ENCODE assay signal across 23 mouse cellular contexts in the genomic region with DNA sequence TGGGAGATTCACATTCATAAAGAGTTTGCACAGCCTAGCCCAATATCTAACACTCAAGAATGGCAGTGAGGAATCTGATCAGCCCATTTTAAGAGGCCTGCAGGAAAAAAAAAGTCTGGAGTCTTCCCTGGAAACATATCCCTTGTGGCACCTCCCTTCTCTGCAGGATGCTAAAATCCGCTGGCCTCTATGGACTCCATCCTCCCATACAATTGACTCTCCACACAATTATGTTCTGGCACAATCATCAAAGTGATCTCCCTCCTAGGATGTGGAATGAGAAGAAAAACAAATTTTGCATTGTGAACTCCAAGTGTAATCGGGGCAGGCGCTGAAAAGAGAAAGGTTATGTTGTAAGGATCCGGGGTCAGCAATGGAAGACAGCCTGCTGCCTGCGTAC.
DNase-seq lines count a peak whose midpoint lies in the region; ATAC-seq and TF ChIP-seq lines count a peak whose summit lies in the region.
"Had no signal": no experiment of that assay in that cellular context is flagged by ENCODE, and none has a peak within 500 bp of the region (broad histone marks: within the 10 kb centered on the region; RNA-seq: fewer than 3 reads in every experiment).

No protein-coding gene starts in this region.

- H3K27ac ChIP-seq in heart, embryonic 16.5 days (ENCODE audit: low read length), result peak overlapping the region; percentile 50
- H3K27ac ChIP-seq in heart, embryonic 10.5 days, result no peak overlapping the region
- H3K27ac ChIP-seq in lung, embryonic 15.5 days, result peak overlapping the region; percentile 67
- no peak overlapping the region for H3K27ac ChIP-seq in midbrain, embryonic 14.5 days (replicated peaks; ENCODE audit: low read depth, low read length)
- H3K27ac ChIP-seq in midbrain, embryonic 15.5 days, result no peak overlapping the region
- H3K27ac ChIP-seq: embryonic facial prominence, embryonic 13.5 days; embryonic facial prominence, embryonic 15.5 days; forebrain, embryonic 10.5 days; forebrain, embryonic 12.5 days had no signal

- no peak for ATAC-seq in heart, embryonic 16.5 days (replicated peaks; ENCODE audit: extremely low read depth, insufficient read depth, low FRiP score)
- ATAC-seq in lung, embryonic 15.5 days (ENCODE audit: borderline replicate concordance, extremely low read depth, low FRiP score, low TSS enrichment), result 0 out of 2 replicates have a peak, but pooled peaks have one; percentile 17
- no peak for ATAC-seq in midbrain, embryonic 14.5 days (ENCODE audit: low FRiP score, low TSS enrichment)
- no peak for ATAC-seq in midbrain, embryonic 15.5 days (replicated peaks)
- ATAC-seq: forebrain, embryonic 16.5 days had no signal

- H3K4me2 ChIP-seq in heart, embryonic 16.5 days (ENCODE audit: low read depth, low read length), result no peak overlapping the region
- no peak overlapping the region for H3K4me2 ChIP-seq in lung, embryonic 15.5 days
- H3K4me2 ChIP-seq in midbrain, embryonic 14.5 days (ENCODE audit: low read length), result no peak overlapping the region
- no peak overlapping the region for H3K4me2 ChIP-seq in midbrain, embryonic 15.5 days
- H3K4me2 ChIP-seq: embryonic facial prominence, embryonic 13.5 days; embryonic facial prominence, embryonic 15.5 days; forebrain, embryonic 12.5 days had no signal

- H3K9ac ChIP-seq in heart, embryonic 16.5 days (ENCODE audit: low read length), result no peak overlapping the region
- H3K9ac ChIP-seq in lung, embryonic 15.5 days, result no peak overlapping the region
- H3K9ac ChIP-seq in midbrain, embryonic 14.5 days (replicated peaks; ENCODE audit: low read length), result no peak overlapping the region
- H3K9ac ChIP-seq in midbrain, embryonic 15.5 days, result no peak overlapping the region
- H3K9ac ChIP-seq: embryonic facial prominence, embryonic 13.5 days; embryonic facial prominence, embryonic 15.5 days; forebrain, embryonic 12.5 days had no signal

- 76% methylated on average over 5 of the region's 5 CpGs for WGBS in heart, embryonic 16.5 days
- 87% methylated on average over 5 of the region's 5 CpGs for WGBS in heart, embryonic 10.5 days
- 50% methylated on average over 5 of the region's 5 CpGs for WGBS in lung, embryonic 15.5 days
- WGBS in lung, adult 2 months, result 59% methylated on average over 5 of the region's 5 CpGs
- WGBS in midbrain, embryonic 14.5 days, result 57% methylated on average over 5 of the region's 5 CpGs
- WGBS in midbrain, embryonic 15.5 days, result 55% methylated on average over 5 of the region's 5 CpGs

- H3K27me3 ChIP-seq in heart, embryonic 16.5 days (ENCODE audit: control insufficient read depth, insufficient read depth, low read length), result no peaks in the 10 kb centered on the region
- no peaks in the 10 kb centered on the region for H3K27me3 ChIP-seq in heart, embryonic 10.5 days (ENCODE audit: insufficient read depth, poor library complexity, severe bottlenecking)
- no peaks in the 10 kb centered on the region for H3K27me3 ChIP-seq in lung, embryonic 15.5 days
- H3K27me3 ChIP-seq in midbrain, embryonic 14.5 days (ENCODE audit: control insufficient read depth, insufficient read depth, low read length), result no peaks in the 10 kb centered on the region
- H3K27me3 ChIP-seq in midbrain, embryonic 15.5 days (replicated peaks), result no peaks in the 10 kb centered on the region
- H3K27me3 ChIP-seq: embryonic facial prominence, embryonic 13.5 days; embryonic facial prominence, embryonic 15.5 days; forebrain, embryonic 12.5 days had no signal

- no peaks in the 10 kb centered on the region for H3K9me3 ChIP-seq in heart, embryonic 16.5 days (replicated peaks; ENCODE audit: control insufficient read depth, low read length)
- H3K9me3 ChIP-seq in heart, embryonic 10.5 days, result no peaks in the 10 kb centered on the region
- no peaks in the 10 kb centered on the region for H3K9me3 ChIP-seq in lung, embryonic 15.5 days
- no peaks in the 10 kb centered on the region for H3K9me3 ChIP-seq in midbrain, embryonic 14.5 days (ENCODE audit: control insufficient read depth, low read length)
- H3K9me3 ChIP-seq in midbrain, embryonic 15.5 days, result no peaks in the 10 kb centered on the region
- H3K9me3 ChIP-seq: embryonic facial prominence, embryonic 13.5 days; embryonic facial prominence, embryonic 15.5 days; forebrain, embryonic 10.5 days; forebrain, embryonic 12.5 days had no signal

- H3K36me3 ChIP-seq in heart, embryonic 16.5 days (ENCODE audit: control insufficient read depth, insufficient read depth), result no peaks in the 10 kb centered on the region
- no peaks in the 10 kb centered on the region for H3K36me3 ChIP-seq in heart, embryonic 10.5 days
- H3K36me3 ChIP-seq in lung, embryonic 15.5 days, result no peaks in the 10 kb centered on the region
- no peaks in the 10 kb centered on the region for H3K36me3 ChIP-seq in midbrain, embryonic 14.5 days (ENCODE audit: control insufficient read depth, insufficient read depth, low read length)
- no peaks in the 10 kb centered on the region for H3K36me3 ChIP-seq in midbrain, embryonic 15.5 days (replicated peaks)
- H3K36me3 ChIP-seq: embryonic facial prominence, embryonic 13.5 days; embryonic facial prominence, embryonic 15.5 days; forebrain, embryonic 10.5 days; forebrain, embryonic 12.5 days had no signal

- no peaks in the 10 kb centered on the region for H3K4me1 ChIP-seq in heart, embryonic 16.5 days (ENCODE audit: control insufficient read depth, insufficient read depth, low read length)
- H3K4me1 ChIP-seq in heart, embryonic 10.5 days, result no peaks in the 10 kb centered on the region
- peaks cover 12% of the 10 kb centered on the region for H3K4me1 ChIP-seq in lung, embryonic 15.5 days
- no peaks in the 10 kb centered on the region; the same call in none of the 2 replicates for H3K4me1 ChIP-seq in lung, adult 2 months (ENCODE audit: control insufficient read depth, insufficient read depth, low read length)
- no peaks in the 10 kb centered on the region for H3K4me1 ChIP-seq in midbrain, embryonic 14.5 days (ENCODE audit: control insufficient read depth, insufficient read depth, low read length)
- H3K4me1 ChIP-seq in midbrain, embryonic 15.5 days, result no peaks in the 10 kb centered on the region
- H3K4me1 ChIP-seq: embryonic facial prominence, embryonic 13.5 days; embryonic facial prominence, embryonic 15.5 days; forebrain, embryonic 12.5 days had no signal

- TF ChIP-seq POLR2A in lung, adult 2 months (IDR thresholded peaks at IDR 0.05; ENCODE audit: borderline replicate concordance, extremely low read depth, low read depth, low read length), result no peak
- TF ChIP-seq POLR2A in brain, embryonic 14.5 days (IDR thresholded peaks at IDR 0.05; ENCODE audit: borderline replicate concordance, extremely low read depth, insufficient read depth, insufficient read length, poor library complexity, severe bottlenecking), result no peak

- no peak overlapping the region for H3K4me3 ChIP-seq in heart, embryonic 16.5 days (ENCODE audit: low read length)
- H3K4me3 ChIP-seq in heart, embryonic 10.5 days, result no peak overlapping the region
- no peak overlapping the region for H3K4me3 ChIP-seq in lung, embryonic 15.5 days
- H3K4me3 ChIP-seq in lung, adult 2 months (replicated peaks; ENCODE audit: extremely low read depth, low read depth, low read length), result no peak overlapping the region
- no peak overlapping the region for H3K4me3 ChIP-seq in midbrain, embryonic 14.5 days (replicated peaks; ENCODE audit: low read depth, low read length)
- no peak overlapping the region for H3K4me3 ChIP-seq in midbrain, embryonic 15.5 days
- H3K4me3 ChIP-seq: embryonic facial prominence, embryonic 13.5 days; embryonic facial prominence, embryonic 15.5 days; erythroblast, embryonic 14.5 days; forebrain, embryonic 10.5 days; forebrain, embryonic 12.5 days had no signal

- TF ChIP-seq CTCF in lung, adult 2 months (IDR thresholded peaks at IDR 0.05; ENCODE audit: insufficient read depth, low read length), result no peak
- no peak for TF ChIP-seq CTCF in brain, embryonic 14.5 days (IDR thresholded peaks at IDR 0.05; ENCODE audit: borderline replicate concordance, extremely low read depth, insufficient read depth, insufficient read length)

- no peak for DNase-seq in heart, embryonic 10.5 days (ENCODE audit: low spot score)
- no peak for DNase-seq in lung, adult 2 months
- DNase-seq in midbrain, embryonic 14.5 days, result peak; percentile 7
- peak; percentile 51 for DNase-seq in brain, embryonic 14.5 days (ENCODE audit: low read depth)
- no peak for DNase-seq in cerebellum, adult 9-11 months
- DNase-seq: adrenal gland, adult 2 months; adrenal gland, postnatal 10 days; adrenal gland, postnatal 25 days; cerebellum, adult 11-12 months; cerebellum, adult 2 months; cerebellum, adult 9-10 months; cerebellum, postnatal 14 days; cerebellum, postnatal 36 days; embryo, embryonic 11 days had no signal

Comparison
In these comparisons a context has a peak if more than half of its experiments do, and no peak if none do; other contexts are left out.
1. H3K27ac ChIP-seq: peak in heart, embryonic 16.5 days (single experiment) and lung, embryonic 15.5 days (single experiment); none in heart, embryonic 10.5 days (single experiment), midbrain, embryonic 14.5 days (single experiment) and midbrain, embryonic 15.5 days (single experiment).
2. DNase-seq: peak in midbrain, embryonic 14.5 days (single experiment) and brain, embryonic 14.5 days (single experiment); none in heart, embryonic 10.5 days (single experiment), lung, adult 2 months (single experiment) and cerebellum, adult 9-11 months (single experiment).